Mouse (Mus musculus): ENCODE data around the gene Dgkg. TPM values are rescaled to one million over a fixed set of nuclear protein-coding genes. Genes with fewer than 3 reads are reported as not detected.

Gene Dgkg
- polyA plus RNA-seq, 1 experiment from 2014 or later, result 0.53 TPM

GRCm38 (mm10) chr16:22643460-22643859 lies 13.6 kb downstream of the Dgkg start:
- H3K9ac ChIP-seq, result no peak overlapping the region
- no peak overlapping the region for H3K27ac ChIP-seq
- WGBS, result 76% methylated on average over 8 of the region's 8 CpGs
- H3K4me1 ChIP-seq (replicated peaks), result no peaks in the 10 kb centered on the region
- no peak for ATAC-seq (replicated peaks; ENCODE audit: insufficient number of reproducible peaks, insufficient read depth, low FRiP score, low read depth)
- no peak overlapping the region for H3K4me2 ChIP-seq
- H3K4me3 ChIP-seq, result no peak overlapping the region
- H3K27me3 ChIP-seq, result no peaks in the 10 kb centered on the region
- no peaks in the 10 kb centered on the region for H3K9me3 ChIP-seq (replicated peaks)
- H3K36me3 ChIP-seq, result no peaks in the 10 kb centered on the region

GRCm38 (mm10) chr16:22642953-22643352 lies 14.1 kb downstream of the Dgkg start:
- no peaks in the 10 kb centered on the region for H3K27me3 ChIP-seq
- H3K9ac ChIP-seq, result no peak overlapping the region
- no peak for ATAC-seq (replicated peaks; ENCODE audit: insufficient number of reproducible peaks, insufficient read depth, low FRiP score, low read depth)

GRCm38 (mm10) chr16:22642054-22642453 lies 15.0 kb downstream of the Dgkg start:
- no peak overlapping the region for H3K4me2 ChIP-seq
- no peaks in the 10 kb centered on the region for H3K4me1 ChIP-seq (replicated peaks)
- no peaks in the 10 kb centered on the region for H3K36me3 ChIP-seq
- no peak overlapping the region for H3K4me3 ChIP-seq
- no peak for ATAC-seq (replicated peaks; ENCODE audit: insufficient number of reproducible peaks, insufficient read depth, low FRiP score, low read depth)
- H3K9me3 ChIP-seq (replicated peaks), result no peaks in the 10 kb centered on the region
- H3K27ac ChIP-seq, result no peak overlapping the region
- 0 out of 2 replicates have a peak, but pooled peaks cover 3% of the 10 kb centered on the region for H3K27me3 ChIP-seq
- WGBS, result 74% methylated on average over 4 of the region's 4 CpGs
- no peak overlapping the region for H3K9ac ChIP-seq

More at GRCm38 (mm10) chr16:22642953-22643352, 14.1 kb downstream of the Dgkg start:
- Histone ChIP-seq H3K4me1 (replicated peaks) (no peaks in the 10 kb centered on the region), H3K9me3 (replicated peaks) (no peaks in the 10 kb centered on the region), H3K4me3 (no peak overlapping the region), H3K4me2 (no peak overlapping the region), H3K36me3 (no peaks in the 10 kb centered on the region), H3K27ac (no peak overlapping the region)
- WGBS, result 76% methylated on average over 6 of the region's 6 CpGs

- Histone ChIP-seq H3K4me1 (replicated peaks) (no peaks in the 10 kb centered on the region), H3K9me3 (replicated peaks) (no peaks in the 10 kb centered on the region), H3K4me2 (no peak overlapping the region), H3K36me3 (no peaks in the 10 kb centered on the region), H3K9ac (no peak overlapping the region), H3K4me3 (no peak overlapping the region), H3K27ac (no peak overlapping the region), H3K27me3 (peaks cover 6% of the 10 kb centered on the region; the same call in 1 of the 2 replicates)
- no peak for ATAC-seq (replicated peaks; ENCODE audit: insufficient number of reproducible peaks, insufficient read depth, low FRiP score, low read depth)
- 29% methylated on average over 9 of the region's 9 CpGs for WGBS
Measured at GRCm38 (mm10) chr16:22641588-22641987, 15.4 kb downstream of the Dgkg start.

GRCm38 (mm10) chr16:22637311-22637710 lies 19.7 kb downstream of the Dgkg start:
- H3K4me1 ChIP-seq (replicated peaks), result no peaks in the 10 kb centered on the region
- no peaks in the 10 kb centered on the region for H3K36me3 ChIP-seq
- H3K9me3 ChIP-seq (replicated peaks), result no peaks in the 10 kb centered on the region
- WGBS, result 56% methylated on average over 3 of the region's 3 CpGs
- no peak overlapping the region for H3K4me3 ChIP-seq
- H3K27ac ChIP-seq, result no peak overlapping the region
- peaks cover 6% of the 10 kb centered on the region; the same call in 1 of the 2 replicates for H3K27me3 ChIP-seq
- no peak overlapping the region for H3K9ac ChIP-seq
- no peak for ATAC-seq (replicated peaks; ENCODE audit: insufficient number of reproducible peaks, insufficient read depth, low FRiP score, low read depth)
- H3K4me2 ChIP-seq, result no peak overlapping the region

GRCm38 (mm10) chr16:22635706-22636105 lies 21.3 kb downstream of the Dgkg start:
- H3K36me3 ChIP-seq, result no peaks in the 10 kb centered on the region
- H3K27ac ChIP-seq, result no peak overlapping the region
- H3K27me3 ChIP-seq, result peaks cover 6% of the 10 kb centered on the region; the same call in 1 of the 2 replicates
- H3K9ac ChIP-seq, result no peak overlapping the region
- H3K4me3 ChIP-seq, result no peak overlapping the region
- no peak for ATAC-seq (replicated peaks; ENCODE audit: insufficient number of reproducible peaks, insufficient read depth, low FRiP score, low read depth)
- no peaks in the 10 kb centered on the region for H3K9me3 ChIP-seq (replicated peaks)
- 51% methylated on average over 8 of the region's 8 CpGs for WGBS
- H3K4me1 ChIP-seq (replicated peaks), result no peaks in the 10 kb centered on the region
- no peak overlapping the region for H3K4me2 ChIP-seq

- Histone ChIP-seq H3K4me3 (no peak overlapping the region), H3K27me3 (peaks cover 6% of the 10 kb centered on the region; the same call in 1 of the 2 replicates), H3K9me3 (replicated peaks) (no peaks in the 10 kb centered on the region), H3K36me3 (no peaks in the 10 kb centered on the region), H3K9ac (no peak overlapping the region), H3K27ac (no peak overlapping the region), H3K4me1 (replicated peaks) (no peaks in the 10 kb centered on the region), H3K4me2 (no peak overlapping the region)
- no peak for ATAC-seq (replicated peaks; ENCODE audit: insufficient number of reproducible peaks, insufficient read depth, low FRiP score, low read depth)
- 74% methylated on average over 4 of the region's 4 CpGs for WGBS
Measured at GRCm38 (mm10) chr16:22633063-22633462, 24.0 kb downstream of the Dgkg start.

GRCm38 (mm10) chr16:22630351-22630750 lies 26.7 kb downstream of the Dgkg start:
- Histone ChIP-seq H3K27ac (no peak overlapping the region), H3K9ac (no peak overlapping the region), H3K9me3 (replicated peaks) (no peaks in the 10 kb centered on the region), H3K27me3 (no peaks in the 10 kb centered on the region), H3K36me3 (no peaks in the 10 kb centered on the region), H3K4me3 (no peak overlapping the region), H3K4me2 (no peak overlapping the region), H3K4me1 (replicated peaks) (no peaks in the 10 kb centered on the region)
- 69% methylated on average over 4 of the region's 4 CpGs for WGBS
- no peak for ATAC-seq (replicated peaks; ENCODE audit: insufficient number of reproducible peaks, insufficient read depth, low FRiP score, low read depth)

GRCm38 (mm10) chr16:22629900-22630299 lies 27.1 kb downstream of the Dgkg start:
- Histone ChIP-seq H3K9me3 (replicated peaks) (no peaks in the 10 kb centered on the region), H3K9ac (no peak overlapping the region), H3K4me3 (no peak overlapping the region), H3K36me3 (no peaks in the 10 kb centered on the region), H3K4me1 (replicated peaks) (no peaks in the 10 kb centered on the region), H3K4me2 (no peak overlapping the region), H3K27ac (no peak overlapping the region), H3K27me3 (no peaks in the 10 kb centered on the region)
- ATAC-seq (replicated peaks; ENCODE audit: insufficient number of reproducible peaks, insufficient read depth, low FRiP score, low read depth), result no peak
- 79% methylated on average over 4 of the region's 4 CpGs for WGBS

GRCm38 (mm10) chr16:22625987-22626386 lies 31.0 kb downstream of the Dgkg start:
- Histone ChIP-seq H3K9ac (no peak overlapping the region), H3K4me2 (no peak overlapping the region), H3K36me3 (no peaks in the 10 kb centered on the region), H3K4me1 (replicated peaks) (peaks cover 4% of the 10 kb centered on the region; the same call in 1 of the 2 replicates), H3K4me3 (no peak overlapping the region), H3K9me3 (replicated peaks) (no peaks in the 10 kb centered on the region), H3K27me3 (no peaks in the 10 kb centered on the region), H3K27ac (no peak overlapping the region)
- WGBS, result 86% methylated on average over 5 of the region's 5 CpGs
- ATAC-seq (replicated peaks; ENCODE audit: insufficient number of reproducible peaks, insufficient read depth, low FRiP score, low read depth), result no peak

- Histone ChIP-seq H3K9ac (no peak overlapping the region), H3K4me1 (replicated peaks) (peaks cover 4% of the 10 kb centered on the region; the same call in 1 of the 2 replicates), H3K9me3 (replicated peaks) (no peaks in the 10 kb centered on the region), H3K4me2 (no peak overlapping the region), H3K27me3 (no peaks in the 10 kb centered on the region), H3K27ac (no peak overlapping the region), H3K4me3 (no peak overlapping the region), H3K36me3 (no peaks in the 10 kb centered on the region)
- 71% methylated on average over 5 of the region's 5 CpGs for WGBS
- ATAC-seq (replicated peaks; ENCODE audit: insufficient number of reproducible peaks, insufficient read depth, low FRiP score, low read depth), result no peak
Measured at GRCm38 (mm10) chr16:22625412-22625811, 31.6 kb downstream of the Dgkg start.

GRCm38 (mm10) chr16:22622286-22622685 lies 34.7 kb downstream of the Dgkg start:
- Histone ChIP-seq H3K9ac (no peak overlapping the region), H3K4me2 (peak overlapping the region; percentile 29; the same call in 1 of the 2 replicates), H3K36me3 (no peaks in the 10 kb centered on the region), H3K4me3 (no peak overlapping the region), H3K27ac (no peak overlapping the region), H3K9me3 (replicated peaks) (no peaks in the 10 kb centered on the region), H3K4me1 (replicated peaks) (peaks cover 4% of the 10 kb centered on the region; the same call in 1 of the 2 replicates), H3K27me3 (0 out of 2 replicates have a peak, but pooled peaks cover 3% of the 10 kb centered on the region)
- no peak for ATAC-seq (replicated peaks; ENCODE audit: insufficient number of reproducible peaks, insufficient read depth, low FRiP score, low read depth)
- 42% methylated on average over 9 of the region's 9 CpGs for WGBS
